Mouse (Mus musculus): ENCODE measurements at regions not wholly inside any gene's neighbourhood (a gene's known extent, or its start where the extent isn't known, plus 50 kb on each side); places are given as distances from the start of the nearest gene placed in this dataset.

GRCm38 (mm10) chr14:16178227-16178626, 70.9 kb upstream of the Ngly1 start:
- TF ChIP-seq CTCF (IDR thresholded peaks at IDR 0.05; ENCODE audit: low read depth, low read length) = no peak
- TF ChIP-seq POLR2A (IDR thresholded peaks at IDR 0.05; ENCODE audit: extremely low read depth, insufficient read depth, low read length) = no peak

Data from liver, adult 2 months (tissue).